Mouse (Mus musculus) CD4-positive helper T cell, adult 2 months (primary cell): ENCODE measurements around the gene Cand2.

Experiments
- DNase-seq: peaks from one replicate; pipeline ENCODE4 v3.0.0-alpha.2; 2012; ENCODE audit warnings: low read depth, missing footprints, low spot score

Gene Cand2

GRCm38 (mm10) chr6:115773966-115774413, 348 bp upstream of the Cand2 start:
- peak; percentile 51 for DNase-seq

GRCm38 (mm10) chr6:115775838-115776237, 1.5 kb downstream of the Cand2 start:
- no peak for DNase-seq

GRCm38 (mm10) chr6:115776363-115776762, 2.0 kb downstream of the Cand2 start:
- DNase-seq: no peak

GRCm38 (mm10) chr6:115782781-115783180, 8.4 kb downstream of the Cand2 start:
- DNase-seq: no peak

- DNase-seq: no peak
Measured at GRCm38 (mm10) chr6:115791016-115791415, 16.7 kb downstream of the Cand2 start.

- DNase-seq: peak; percentile 34
Measured at GRCm38 (mm10) chr6:115791842-115792686, 17.7 kb downstream of the Cand2 start.

- peak; percentile 55 for DNase-seq
Measured at GRCm38 (mm10) chr6:115792691-115793215, 18.4 kb downstream of the Cand2 start.

- no peak for DNase-seq
Measured at GRCm38 (mm10) chr6:115801811-115802210, 27.5 kb downstream of the Cand2 start.

- peak; percentile 69 for DNase-seq
Measured at GRCm38 (mm10) chr6:115803541-115804382, 29.4 kb downstream of the Cand2 start.

GRCm38 (mm10) chr6:115804432-115805192, 30.3 kb downstream of the Cand2 start:
- DNase-seq: no peak

- no peak for DNase-seq
Measured at GRCm38 (mm10) chr6:115807464-115808195, 33.3 kb downstream of the Cand2 start.

- DNase-seq: no peak
Measured at GRCm38 (mm10) chr6:115808196-115808487, 33.8 kb downstream of the Cand2 start.

- DNase-seq: peak; percentile 95
Measured at GRCm38 (mm10) chr6:115808488-115809231, 34.3 kb downstream of the Cand2 start, which contains the start of gene Rpl32. Rpl32 (minus strand) TSS chr6:115808747.

- no peak for DNase-seq
Measured at GRCm38 (mm10) chr6:115811606-115812005, 37.3 kb downstream of the Cand2 start.

- peak; percentile 55 for DNase-seq
Measured at GRCm38 (mm10) chr6:115814104-115814503, 39.8 kb downstream of the Cand2 start.

- DNase-seq: no peak
Measured at GRCm38 (mm10) chr6:115815041-115815440, 40.7 kb downstream of the Cand2 start.

GRCm38 (mm10) chr6:115818129-115818528, 43.8 kb downstream of the Cand2 start:
- DNase-seq: no peak

GRCm38 (mm10) chr6:115821216-115821993, 47.1 kb downstream of the Cand2 start:
- DNase-seq: no peak

GRCm38 (mm10) chr6:115823850-115824464, 49.6 kb downstream of the Cand2 start:
- DNase-seq: peak; percentile 87
